Comparison of ENCODE assay signal across 8 mouse cellular contexts in genomic region chr14:62879497-62879896, GRCm38 (mm10). TPM values are rescaled to one million over a fixed set of nuclear protein-coding genes. Genes with fewer than 3 reads are reported as not detected.
DNase-seq lines count a peak whose midpoint lies in the region; ATAC-seq and TF ChIP-seq lines count a peak whose summit lies in the region.

No protein-coding gene starts in this region.

- no peaks in the 10 kb centered on the region for H3K36me3 ChIP-seq in hindbrain, postnatal 0 days (ENCODE audit: insufficient read depth, low read length)

- no peaks in the 10 kb centered on the region for H3K27me3 ChIP-seq in hindbrain, postnatal 0 days (ENCODE audit: insufficient read depth, low read length)

- peak overlapping the region; percentile 75 for H3K27ac ChIP-seq in hindbrain, postnatal 0 days

- DNase-seq in gastrocnemius, adult 8-10 months (ENCODE audit: low spot score in 2 of 2) = peak; percentile 57 to 69
- peak; percentile 88 for DNase-seq in hindbrain, postnatal 0 days (ENCODE audit: low spot score)
- DNase-seq in left cerebral cortex, adult 11 months (ENCODE audit: low spot score) = peak; percentile 76
- peak; percentile 84 for DNase-seq in lung, postnatal 4 days
- DNase-seq in retina, postnatal 7 days (ENCODE audit: low read depth, low spot score) = peak; percentile 40
- peak; percentile 87 for DNase-seq in thymus, postnatal 4 days

- 8% methylated on average over 5 of the region's 5 CpGs for WGBS in hindbrain, postnatal 0 days

- 0 out of 2 replicates have a peak overlapping the region, but pooled peaks have one; percentile 6 for H3K4me2 ChIP-seq in hindbrain, postnatal 0 days (ENCODE audit: low read depth, low read length)

- peak; percentile 83 for ATAC-seq in activated CD4-positive, CD25-positive, alpha-beta regulatory T cell, adult 4 months
- ATAC-seq in common myeloid progenitor, adult 5-6 weeks (replicated peaks; ENCODE audit: low read depth, poor library complexity, severe bottlenecking) = peak; percentile 71
- peak; percentile 84 for ATAC-seq in hindbrain, postnatal 0 days

- peaks cover 18% of the 10 kb centered on the region; the same call in 1 of the 2 replicates for H3K4me1 ChIP-seq in hindbrain, postnatal 0 days (ENCODE audit: insufficient read depth, low read length)

- H3K9ac ChIP-seq in hindbrain, postnatal 0 days (replicated peaks; ENCODE audit: low read length) = no peak overlapping the region

- TF ChIP-seq CTCF in hindbrain, postnatal 0 days (IDR thresholded peaks at IDR 0.05; ENCODE audit: low read depth) = peak; percentile 75

- no peak overlapping the region for H3K4me3 ChIP-seq in hindbrain, postnatal 0 days (ENCODE audit: low read length)

- no peaks in the 10 kb centered on the region for H3K9me3 ChIP-seq in hindbrain, postnatal 0 days (ENCODE audit: low read length)

RNA-seq across cellular contexts. Expression of gene Wdfy2, which starts 42.0 kb away (rescaled TPM):
- polyA plus RNA-seq in activated CD4-positive, CD25-positive, alpha-beta regulatory T cell, adult 4 months (2017; shearing (Covaris generic)) = 1 to 10 TPM; 3.9 to 4.5 TPM
- total RNA-seq in common myeloid progenitor, adult 5-6 weeks (2017) = 15.0 and 15.3 TPM in 2 replicates
- total RNA-seq in gastrocnemius, adult 8-10 months (2022) = 1 to 10 TPM; 5.9 to 6.4 (median 6.1) TPM
- 16.9 and 20.6 TPM in 2 replicates for total RNA-seq in hindbrain, postnatal 0 days (2014; rRNA removed)
- polyA plus RNA-seq in hindbrain, postnatal 0 days (2015; fragmentation: Nextera tagmentation; extraction: Ambion mirVana) = 4.5 and 4.6 TPM in 2 replicates
